Mouse (Mus musculus) kidney, adult 2 months (tissue): ENCODE data around the gene Tmem234. TPM values are rescaled to one million over a fixed set of nuclear protein-coding genes. Genes with fewer than 3 reads are reported as not detected.

ENCODE experiments used
- DNase-seq: peaks from one replicate; pipeline ENCODE4 v3.0.0; 2021
- H3K27ac ChIP-seq: fragments of 200-500 bp; 2 replicates; pipeline ENCODE4 v1.5.1; 2012; ENCODE audit warnings: low read depth, low read length, control low read depth, inconsistent platforms; ENCODE audit not compliant: insufficient read depth
- H3K27me3 ChIP-seq: fragments of 200-500 bp; replicated peaks from 2 replicates; pipeline ENCODE4 v1.6.1; 2012; ENCODE audit warnings: mild to moderate bottlenecking, moderate library complexity, low read length, inconsistent platforms; ENCODE audit not compliant: control insufficient read depth, insufficient read depth
- H3K36me3 ChIP-seq: fragments of 200-500 bp; 2 replicates; pipeline ENCODE4 v1.6.1; 2012; ENCODE audit warnings: mild to moderate bottlenecking, moderate library complexity, low read length, inconsistent platforms; ENCODE audit not compliant: control insufficient read depth, insufficient read depth
- H3K4me1 ChIP-seq: fragments of 200-500 bp; 2 replicates; pipeline ENCODE4 v1.6.1; 2011; ENCODE audit warnings: low read length; ENCODE audit not compliant: control insufficient read depth, insufficient read depth
- H3K4me3 ChIP-seq: fragments of 200-500 bp; 2 replicates; pipeline ENCODE4 v1.5.1; 2011; ENCODE audit warnings: mild to moderate bottlenecking, low read depth, low read length, control low read depth; ENCODE audit not compliant: insufficient read depth
- CTCF ChIP-seq: fragments of 200-500 bp; conservative IDR thresholded peaks from 2 replicates; pipeline ENCODE4 v1.5.1; 2011; ENCODE audit warnings: low read depth, mild to moderate bottlenecking, control low read depth, low read length, moderate library complexity, mixed read lengths; ENCODE audit not compliant: insufficient read depth, insufficient read length
- POLR2A ChIP-seq: fragments of 200-500 bp; IDR thresholded peaks from one replicate; pipeline ENCODE4 v1.6.1; 2011; ENCODE audit warnings: low read depth, low read length, control low read depth
- WGBS: fragments of 180-500 bp; shearing (Covaris S2); methylation state at CpG from one replicate; pipeline ENCODE4 v1.1.7; 2018; 5-methylcytosine and 5-hydroxymethylcytosine counted together
- polyA plus RNA-seq: library from polyadenylated mRNA; depleted of rRNA; stranded (reverse); fragments of >200 nt; gene quantifications from 2 replicates; pipeline ENCODE4 v1.2.3, GENCODE M21; 2012

The Tmem234 gene
- polyA plus RNA-seq, 1 experiment: 162 TPM

DNA sequence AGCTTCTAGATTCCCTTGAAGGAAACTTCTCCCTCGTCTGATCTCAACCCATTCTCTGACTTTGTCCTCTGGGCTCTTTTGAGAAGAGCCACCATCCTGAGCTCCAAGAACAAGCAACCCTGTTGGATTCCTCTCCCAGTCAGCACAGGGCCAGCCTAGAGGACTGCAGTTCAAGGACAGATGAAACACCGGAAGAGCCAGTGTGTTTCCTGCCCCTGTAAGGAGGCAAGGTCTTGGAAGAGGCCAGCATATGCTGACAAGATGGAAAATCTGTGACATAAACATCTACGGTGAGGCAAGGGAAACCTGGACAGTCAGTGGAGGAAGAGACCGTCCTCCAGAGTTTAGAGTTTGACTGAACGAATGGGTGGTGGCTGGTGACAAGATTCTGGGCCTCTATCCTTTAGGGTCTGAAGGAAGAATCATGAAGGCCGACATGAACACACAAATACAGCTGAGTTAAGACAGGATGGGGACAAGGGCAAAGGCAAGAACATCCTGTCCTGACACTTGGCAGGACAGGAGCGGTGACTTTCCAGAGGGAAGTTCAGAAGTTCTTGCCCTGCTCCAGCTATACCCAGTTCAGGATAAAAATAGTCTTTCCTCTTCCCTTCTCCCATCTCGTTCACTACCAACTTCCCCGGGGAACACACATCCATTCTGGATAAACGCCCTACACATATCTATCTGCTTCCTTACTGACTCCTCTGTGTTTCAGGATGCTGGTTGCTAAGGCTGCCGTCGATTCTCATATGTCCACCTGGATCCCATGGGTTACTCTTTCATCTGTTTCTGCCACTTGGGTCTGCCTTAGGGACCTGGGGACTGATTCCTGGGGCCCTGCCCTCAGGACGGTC lies 28.0 kb upstream of the Tmem234 start:
- H3K36me3 ChIP-seq: no peaks in the 10 kb centered on the region
- no peak overlapping the region for H3K4me3 ChIP-seq
- H3K27me3 ChIP-seq: no peaks in the 10 kb centered on the region
- H3K4me1 ChIP-seq: no peaks in the 10 kb centered on the region
- DNase-seq: peak; percentile 68
- 67% methylated on average over 13 of the region's 13 CpGs for WGBS
- TF ChIP-seq POLR2A (no peak), CTCF (no peak)
- H3K27ac ChIP-seq: peak overlapping the region; percentile 79

DNA sequence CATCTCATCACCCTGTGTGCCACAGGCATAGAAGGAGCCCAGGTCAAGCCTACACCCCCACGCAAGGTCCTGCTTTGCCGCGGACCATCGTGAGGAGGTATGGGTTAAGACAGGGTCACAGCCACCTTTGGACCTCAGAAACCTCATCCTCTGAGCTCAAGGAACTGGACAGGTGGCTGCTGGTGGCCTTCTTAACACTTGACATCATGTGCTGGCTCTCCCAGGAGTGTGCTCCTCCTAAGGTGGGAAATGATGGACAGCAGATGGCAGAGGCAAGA lies 27.4 kb upstream of the Tmem234 start:
- H3K36me3 ChIP-seq: no peaks in the 10 kb centered on the region
- no peaks in the 10 kb centered on the region for H3K4me1 ChIP-seq
- peak overlapping the region; percentile 47 for H3K27ac ChIP-seq
- no peak overlapping the region for H3K4me3 ChIP-seq
- no peak for DNase-seq
- H3K27me3 ChIP-seq: no peaks in the 10 kb centered on the region
- TF ChIP-seq POLR2A (no peak), CTCF (no peak)
- WGBS: 85% methylated on average over 4 of the region's 4 CpGs

DNA sequence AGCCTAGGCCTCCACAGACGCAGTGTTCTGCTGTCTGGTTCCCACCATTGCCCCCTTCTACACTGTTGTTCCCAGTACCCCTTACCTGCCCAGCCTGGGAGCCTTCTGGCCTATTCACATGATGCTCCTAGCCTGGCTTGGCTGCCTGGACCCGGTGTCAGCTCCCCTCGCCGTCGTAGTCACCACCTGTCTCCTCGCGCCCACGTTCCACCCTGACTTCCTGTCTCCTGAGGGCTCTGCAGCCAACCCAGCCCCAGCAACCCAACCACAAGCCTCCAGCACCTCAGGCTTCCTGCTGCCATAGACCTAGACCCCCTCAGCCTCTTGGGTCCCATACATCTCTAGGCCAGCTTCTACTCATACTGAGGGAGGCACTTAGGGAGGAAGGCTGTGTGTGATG lies 27.0 kb upstream of the Tmem234 start, which contains the start of gene Lck:
Gene Lck (minus strand): TSS at position 212 of the 400 bp plus-strand sequence.
- 80% methylated on average over 8 of the region's 8 CpGs for WGBS

GRCm38 (mm10) chr4:129575171-129575844 lies 25.2 kb upstream of the Tmem234 start:
- peak; percentile 33 for DNase-seq
- H3K4me3 ChIP-seq: no peak overlapping the region
- no peak overlapping the region for H3K27ac ChIP-seq
- H3K27me3 ChIP-seq: no peaks in the 10 kb centered on the region
- no peak for TF ChIP-seq POLR2A
- TF ChIP-seq CTCF: no peak
- no peaks in the 10 kb centered on the region for H3K4me1 ChIP-seq
- WGBS: 32% methylated on average over 7 of the region's 8 CpGs
- no peaks in the 10 kb centered on the region for H3K36me3 ChIP-seq

More for the DNA sequence above, 27.0 kb upstream of the Tmem234 start, which contains the start of gene Lck:
- Histone ChIP-seq H3K36me3 (no peaks in the 10 kb centered on the region), H3K4me1 (no peaks in the 10 kb centered on the region), H3K4me3 (no peak within 1 kb of the TSS), H3K27ac (peak within 1 kb of the TSS; percentile 79), H3K27me3 (no peaks in the 10 kb centered on the region)
- DNase-seq: no peak
- TF ChIP-seq CTCF (no peak), POLR2A (no peak)

DNA sequence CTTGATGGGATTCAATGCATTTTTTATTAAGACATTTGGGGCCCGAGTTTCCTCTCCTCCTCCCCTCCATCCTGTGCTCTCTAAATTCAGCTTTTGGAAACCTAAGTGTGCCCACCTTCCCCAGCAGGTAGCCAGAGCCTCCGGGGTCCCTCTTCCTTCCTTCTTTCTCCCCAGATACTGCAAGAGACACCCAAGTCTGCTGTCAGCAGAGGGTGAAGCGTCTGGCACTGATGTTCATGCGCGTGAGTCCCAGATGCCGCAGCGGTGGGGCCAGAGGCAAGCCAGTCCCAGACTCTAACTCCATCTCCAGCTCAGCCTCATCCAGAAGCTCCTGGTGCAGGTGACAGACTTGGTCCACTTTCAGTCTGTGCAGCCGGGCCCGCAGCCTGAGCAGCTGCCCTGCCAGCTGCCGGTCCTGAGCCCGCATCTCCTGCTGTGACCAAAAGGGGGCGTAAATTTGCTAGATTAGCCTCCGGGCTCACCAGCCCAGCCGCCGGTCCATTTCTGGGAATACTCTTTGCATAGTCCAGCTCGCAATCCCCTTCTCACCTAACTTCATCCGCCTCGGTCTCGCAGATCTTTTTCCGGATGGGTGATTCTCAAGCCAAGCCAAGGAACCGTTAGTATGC lies 23.5 kb upstream of the Tmem234 start:
- Histone ChIP-seq H3K4me3 (peak overlapping the region; percentile 30), H3K27ac (peak overlapping the region; percentile 51), H3K36me3 (no peaks in the 10 kb centered on the region), H3K4me1 (no peaks in the 10 kb centered on the region), H3K27me3 (no peaks in the 10 kb centered on the region)
- WGBS: 19% methylated on average over 21 of the region's 21 CpGs
- TF ChIP-seq CTCF: peak; percentile 75
- TF ChIP-seq POLR2A: no peak
- DNase-seq: peak; percentile 85

GRCm38 (mm10) chr4:129577688-129578087 lies 22.8 kb upstream of the Tmem234 start:
- Histone ChIP-seq H3K4me3 (peak overlapping the region; percentile 64), H3K36me3 (no peaks in the 10 kb centered on the region), H3K27ac (peak overlapping the region; percentile 94), H3K27me3 (no peaks in the 10 kb centered on the region), H3K4me1 (no peaks in the 10 kb centered on the region)
- TF ChIP-seq POLR2A: no peak
- DNase-seq: no peak
- WGBS: 69% methylated on average over 7 of the region's 7 CpGs

DNA sequence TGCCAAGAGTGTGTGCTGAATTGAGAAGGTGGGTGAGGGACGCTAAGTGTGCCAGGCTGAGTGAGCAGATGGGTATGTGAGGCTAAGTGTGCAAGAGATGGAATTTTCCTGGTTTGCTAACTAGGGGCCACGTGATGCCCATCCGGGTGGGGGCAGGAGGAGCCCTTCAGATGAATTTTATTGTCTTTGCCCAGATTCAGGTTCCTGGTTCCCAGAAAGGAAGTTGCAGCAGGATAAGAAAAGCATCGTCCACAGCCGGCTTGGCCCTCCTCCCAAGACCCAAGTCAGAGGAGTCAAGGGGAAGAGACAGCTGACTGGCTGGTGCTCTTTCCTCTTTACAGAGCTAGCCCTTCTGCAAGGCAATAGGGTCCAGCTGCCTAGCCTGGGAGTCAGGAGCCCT lies 22.0 kb upstream of the Tmem234 start, which contains the start of gene Fam167b:
Gene Fam167b (minus strand): TSS at position 84 of the 400 bp plus-strand sequence.
- DNase-seq: peak; percentile 89
- Histone ChIP-seq H3K36me3 (no peaks in the 10 kb centered on the region), H3K4me3 (peak within 1 kb of the TSS; percentile 64), H3K4me1 (no peaks in the 10 kb centered on the region), H3K27ac (peak within 1 kb of the TSS; percentile 94), H3K27me3 (no peaks in the 10 kb centered on the region)
- WGBS: 67% methylated on average over 5 of the region's 5 CpGs
- TF ChIP-seq CTCF (no peak), POLR2A (no peak)
